Mouse (Mus musculus) midbrain, embryonic 11.5 days (tissue): ENCODE measurements at regions not wholly inside any gene's neighbourhood (a gene's known extent, or its start where the extent isn't known, plus 50 kb on each side); places are given as distances from the start of the nearest gene placed in this dataset.
"Not testable (repeated sequence)": the region's sequence is repeated elsewhere in the genome, so short reads cannot be mapped to it uniquely, and the experiment has no call there.

Experiments
- ATAC-seq: fragments of 200-750 bp; cut with Nextera tagmentation; 2 replicates; pipeline ENCODE4 v1.8.0; 2017; ENCODE audit warnings: moderate TSS enrichment, moderate library complexity; ENCODE audit not compliant: low FRiP score
- DNase-seq: peaks from one replicate; pipeline ENCODE4 v3.0.0; 2015; ENCODE audit warnings: low spot score; ENCODE audit errors: missing footprints
- H3K27ac ChIP-seq: fragments of 300-500 bp; sonication (generic); 2 replicates; pipeline ENCODE4 v1.5.1; 2014; ENCODE audit warnings: low read depth, low read length
- H3K27me3 ChIP-seq: fragments of 300-500 bp; sonication (generic); 2 replicates; pipeline ENCODE4 v1.6.1; 2014; ENCODE audit warnings: mild to moderate bottlenecking, low read length, moderate library complexity, mixed read lengths; ENCODE audit not compliant: control insufficient read depth, insufficient read depth
- H3K36me3 ChIP-seq: fragments of 300-500 bp; sonication (generic); 2 replicates; pipeline ENCODE4 v1.6.1; 2014; ENCODE audit warnings: mild to moderate bottlenecking, low read length, moderate library complexity, mixed read lengths; ENCODE audit not compliant: control insufficient read depth, insufficient read depth
- H3K4me1 ChIP-seq: fragments of 300-500 bp; sonication (generic); 2 replicates; pipeline ENCODE4 v1.6.1; 2014; ENCODE audit warnings: low read length; ENCODE audit not compliant: control insufficient read depth, insufficient read depth
- H3K4me2 ChIP-seq: fragments of 300-500 bp; sonication (generic); 2 replicates; pipeline ENCODE4 v1.6.1; 2014; ENCODE audit warnings: mild to moderate bottlenecking, moderate library complexity
- H3K4me3 ChIP-seq: fragments of 300-500 bp; sonication (generic); 2 replicates; pipeline ENCODE4 v1.5.1; 2014; ENCODE audit warnings: low read depth, low read length
- H3K9ac ChIP-seq: fragments of 300-500 bp; sonication (generic); 2 replicates; pipeline ENCODE4 v1.6.1; 2014; ENCODE audit warnings: low read length
- H3K9me3 ChIP-seq: fragments of 300-500 bp; sonication (generic); 2 replicates; pipeline ENCODE4 v1.6.1; 2016; ENCODE audit warnings: low read length; ENCODE audit not compliant: control insufficient read depth
- WGBS: fragments of 180-500 bp; shearing (Covaris S2); extraction: QIAGEN DNeasy Blood & Tissue Kit; methylation state at CpG from one replicate; pipeline ENCODE4 v1.1.7; 2014; 5-methylcytosine and 5-hydroxymethylcytosine counted together

- no peak overlapping the region for H3K4me2 ChIP-seq
- H3K9me3 ChIP-seq = no peaks in the 10 kb centered on the region
- ATAC-seq (peak; percentile 90), DNase-seq (peak; percentile 91)
- no peak overlapping the region for H3K9ac ChIP-seq
- no peaks in the 10 kb centered on the region for H3K36me3 ChIP-seq
- no peaks in the 10 kb centered on the region; the same call in 1 of the 2 replicates for H3K27me3 ChIP-seq
- no peak overlapping the region for H3K4me3 ChIP-seq
- H3K27ac ChIP-seq = peak overlapping the region; percentile 25; the same call in 1 of the 2 replicates
- WGBS = 22% methylated on average over 14 of the region's 14 CpGs
- 0 out of 2 replicates have a peak, but pooled peaks cover 4% of the 10 kb centered on the region for H3K4me1 ChIP-seq
Measured at GRCm38 (mm10) chr8:34679565-34680291, 568.2 kb upstream of the Gm10131 start.

DNA sequence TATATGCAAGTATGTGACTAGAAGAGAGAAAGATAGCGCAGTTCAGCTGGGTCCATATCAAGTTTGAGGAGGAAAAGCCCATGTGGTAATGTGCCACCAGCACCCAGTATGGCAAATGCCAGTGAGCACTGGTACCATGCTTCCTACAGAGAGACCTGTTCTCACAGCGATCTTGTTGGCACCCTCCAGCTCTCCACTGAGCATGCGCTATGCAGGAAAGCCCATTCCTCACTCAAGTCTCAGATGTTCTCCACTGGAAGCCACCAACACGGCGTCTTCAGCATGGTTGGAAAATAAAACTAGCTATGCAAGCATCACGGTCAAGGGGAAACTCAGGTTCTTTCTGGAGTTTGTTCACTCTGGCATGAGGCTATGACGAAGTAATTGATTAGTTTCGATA is 567.3 kb upstream of the Gm10131 start:
- H3K4me3 ChIP-seq = no peak overlapping the region
- H3K4me1 ChIP-seq = 0 out of 2 replicates have a peak, but pooled peaks cover 4% of the 10 kb centered on the region
- H3K9me3 ChIP-seq = no peaks in the 10 kb centered on the region
- 94% methylated on average over 8 of the region's 8 CpGs for WGBS
- H3K9ac ChIP-seq = no peak overlapping the region
- H3K27me3 ChIP-seq = no peaks in the 10 kb centered on the region; the same call in 1 of the 2 replicates
- H3K27ac ChIP-seq = no peak overlapping the region; the same call in 1 of the 2 replicates
- ATAC-seq (no peak), DNase-seq (no peak)
- no peaks in the 10 kb centered on the region for H3K36me3 ChIP-seq
- no peak overlapping the region for H3K4me2 ChIP-seq

GRCm38 (mm10) chr8:34671716-34672115 is 560.2 kb upstream of the Gm10131 start:
- DNase-seq (no peak), ATAC-seq (no peak)
- 49% methylated on average over 3 of the region's 3 CpGs for WGBS
- no peaks in the 10 kb centered on the region for H3K27me3 ChIP-seq
- no peak overlapping the region for H3K9ac ChIP-seq
- no peaks in the 10 kb centered on the region for H3K9me3 ChIP-seq
- no peak overlapping the region for H3K4me2 ChIP-seq
- no peak overlapping the region for H3K4me3 ChIP-seq
- H3K36me3 ChIP-seq = no peaks in the 10 kb centered on the region
- no peak overlapping the region for H3K27ac ChIP-seq
- no peaks in the 10 kb centered on the region for H3K4me1 ChIP-seq

DNA sequence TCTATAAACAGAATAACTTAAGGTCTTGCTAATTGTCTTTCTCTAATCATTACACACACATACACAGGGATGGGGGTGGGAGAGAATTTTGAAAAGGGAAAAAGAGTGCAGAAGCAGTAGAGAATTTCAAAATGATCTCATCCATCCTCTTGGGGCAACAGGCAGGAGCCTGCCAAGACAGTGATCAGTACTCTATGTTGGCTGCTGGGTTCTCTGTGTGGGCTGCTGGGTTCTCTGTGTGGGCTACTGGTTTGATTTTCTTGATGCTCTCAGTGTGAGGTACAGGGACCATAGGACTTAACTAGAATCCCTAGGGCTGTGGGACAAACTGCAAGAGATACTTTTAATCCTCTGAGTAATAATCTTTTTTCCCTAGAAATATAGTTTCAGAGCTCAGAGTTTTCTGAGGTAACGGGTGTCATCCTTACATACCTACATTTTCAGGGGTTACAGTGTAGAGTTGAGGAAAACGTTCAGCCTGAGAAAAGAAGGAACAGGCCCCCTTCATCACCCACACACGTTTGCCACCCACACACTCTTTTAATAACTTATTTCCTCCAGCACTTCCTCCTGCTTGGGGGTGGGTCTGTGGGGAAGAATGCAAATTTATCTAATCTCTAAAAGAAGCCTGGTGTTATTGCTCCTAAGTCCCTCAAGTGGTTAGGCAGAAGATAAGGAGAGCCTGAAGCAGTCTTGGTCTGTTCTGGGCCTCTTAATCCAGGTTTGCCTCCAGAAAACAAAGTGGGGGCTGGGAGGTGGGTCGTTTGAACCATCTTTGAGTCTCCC is 559.6 kb upstream of the Gm10131 start:
- no peaks in the 10 kb centered on the region for H3K4me1 ChIP-seq
- no peak overlapping the region for H3K9ac ChIP-seq
- H3K4me3 ChIP-seq = no peak overlapping the region
- no peaks in the 10 kb centered on the region for H3K27me3 ChIP-seq
- DNase-seq = peak; percentile 82
- no peaks in the 10 kb centered on the region for H3K9me3 ChIP-seq
- H3K27ac ChIP-seq = no peak overlapping the region
- ATAC-seq = no peak
- WGBS = 47% methylated on average over 4 of the region's 4 CpGs
- no peaks in the 10 kb centered on the region for H3K36me3 ChIP-seq
- no peak overlapping the region for H3K4me2 ChIP-seq

GRCm38 (mm10) chr8:34669146-34669545 is 557.6 kb upstream of the Gm10131 start:
- no peaks in the 10 kb centered on the region for H3K9me3 ChIP-seq
- no peak overlapping the region for H3K4me2 ChIP-seq
- no peaks in the 10 kb centered on the region for H3K4me1 ChIP-seq
- DNase-seq = no peak
- H3K9ac ChIP-seq = no peak overlapping the region
- ATAC-seq = no peak
- 84% methylated on average over 3 of the region's 3 CpGs for WGBS
- H3K36me3 ChIP-seq = no peaks in the 10 kb centered on the region
- H3K27ac ChIP-seq = no peak overlapping the region
- no peaks in the 10 kb centered on the region for H3K27me3 ChIP-seq
- no peak overlapping the region for H3K4me3 ChIP-seq

- H3K4me3 ChIP-seq = no peak overlapping the region
- ATAC-seq = no peak
- H3K4me1 ChIP-seq = no peaks in the 10 kb centered on the region
- H3K9me3 ChIP-seq = no peaks in the 10 kb centered on the region
- H3K9ac ChIP-seq = no peak overlapping the region
- H3K27ac ChIP-seq = no peak overlapping the region
- no peak overlapping the region for H3K4me2 ChIP-seq
- peak; percentile 75 for DNase-seq
- no peaks in the 10 kb centered on the region for H3K36me3 ChIP-seq
- H3K27me3 ChIP-seq = no peaks in the 10 kb centered on the region
- 82% methylated on average over 4 of the region's 4 CpGs for WGBS
Measured at GRCm38 (mm10) chr8:34664429-34664828, 552.9 kb upstream of the Gm10131 start.

DNA sequence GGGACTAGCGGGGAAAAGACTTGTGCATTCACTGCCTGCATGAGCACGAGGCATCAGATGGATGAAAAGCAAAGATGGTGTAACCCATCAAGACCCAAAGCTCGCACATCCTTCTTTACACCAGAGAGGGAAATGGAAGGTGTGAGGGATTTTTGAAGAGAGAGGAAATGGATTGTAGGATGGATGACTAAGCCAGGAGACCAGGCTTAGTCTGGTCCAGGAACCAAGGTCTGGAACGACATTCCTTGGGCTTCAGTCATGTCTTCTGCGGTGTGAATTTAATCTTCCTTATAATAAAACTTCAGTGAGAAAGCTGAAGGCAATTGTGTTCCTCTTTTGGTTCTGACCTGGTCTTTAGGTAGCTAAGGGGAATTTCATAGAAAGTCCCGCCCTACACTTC is 551.0 kb upstream of the Gm10131 start:
- Histone ChIP-seq H3K27ac (no peak overlapping the region), H3K9me3 (no peaks in the 10 kb centered on the region), H3K36me3 (no peaks in the 10 kb centered on the region), H3K4me2 (no peak overlapping the region), H3K4me3 (no peak overlapping the region), H3K27me3 (no peaks in the 10 kb centered on the region), H3K9ac (no peak overlapping the region), H3K4me1 (no peaks in the 10 kb centered on the region)
- 92% methylated on average over 6 of the region's 6 CpGs for WGBS
- DNase-seq (no peak), ATAC-seq (no peak)

DNA sequence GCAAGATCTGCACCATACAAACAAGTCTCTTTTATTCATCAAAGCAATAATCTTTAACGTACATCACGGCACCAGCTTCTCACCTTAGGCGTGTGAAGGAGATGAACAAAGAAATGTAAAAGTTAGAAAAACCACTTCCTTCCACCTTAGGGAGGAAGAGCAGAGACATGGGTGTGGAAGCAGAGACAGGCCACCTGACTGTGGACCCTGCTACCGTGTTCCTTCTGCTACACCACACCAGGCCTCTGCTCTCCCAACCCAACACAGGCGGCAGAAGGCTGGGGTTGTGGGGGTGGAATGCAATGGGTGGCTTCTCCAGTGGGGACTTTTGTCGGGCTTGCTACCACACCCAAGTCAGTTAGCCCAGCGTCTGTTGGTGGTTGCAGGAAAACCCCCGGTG is 540.2 kb upstream of the Gm10131 start:
- no peaks in the 10 kb centered on the region for H3K9me3 ChIP-seq
- ATAC-seq (no peak), DNase-seq (no peak)
- no peaks in the 10 kb centered on the region for H3K4me1 ChIP-seq
- no peaks in the 10 kb centered on the region for H3K27me3 ChIP-seq
- WGBS = 95% methylated on average over 8 of the region's 8 CpGs
- no peaks in the 10 kb centered on the region for H3K36me3 ChIP-seq
- H3K27ac ChIP-seq = no peak overlapping the region
- no peak overlapping the region for H3K4me3 ChIP-seq
- H3K4me2 ChIP-seq = no peak overlapping the region
- no peak overlapping the region for H3K9ac ChIP-seq

DNA sequence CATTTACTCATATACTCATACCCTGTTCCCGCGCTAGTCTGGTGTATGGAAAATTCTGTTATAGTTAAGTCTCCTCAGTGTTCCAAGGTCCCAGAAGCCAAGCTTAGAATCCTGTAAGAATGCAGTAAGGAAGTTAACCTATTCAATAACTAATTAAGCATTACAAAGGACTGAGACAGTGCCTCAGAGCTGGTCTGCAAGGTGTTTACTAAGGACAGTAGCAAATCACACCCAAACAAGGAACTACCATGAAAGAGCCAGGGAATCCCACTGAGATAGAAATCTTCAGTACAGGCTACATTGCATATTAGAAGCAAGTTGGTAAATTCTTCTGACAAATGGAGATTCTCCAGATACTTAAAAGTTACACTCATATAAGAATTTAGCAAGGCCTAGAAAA is 516.7 kb upstream of the Gm10131 start:
- not testable (repeated sequence) for H3K9ac ChIP-seq, H3K36me3 ChIP-seq, H3K4me2 ChIP-seq, H3K4me1 ChIP-seq, H3K27me3 ChIP-seq, ATAC-seq, H3K27ac ChIP-seq, H3K4me3 ChIP-seq, H3K9me3 ChIP-seq, DNase-seq
- WGBS = 82% methylated on average over 2 of the region's 2 CpGs
